In the genomic region with DNA sequence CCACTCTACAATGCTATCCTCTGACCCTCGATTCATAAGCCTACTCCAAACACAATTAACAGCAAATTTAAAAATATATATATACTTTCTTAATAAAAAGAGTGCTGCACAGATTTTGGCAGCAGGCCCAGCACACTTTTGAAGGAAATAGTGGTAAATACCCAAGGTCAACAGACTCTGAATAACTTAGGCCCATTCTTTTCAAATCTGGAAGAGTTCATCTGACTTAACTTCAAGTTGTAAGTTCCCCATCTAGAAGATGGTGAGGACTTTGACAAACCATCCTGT, we compare ENCODE assay signal across 27 mouse cellular contexts.
DNase-seq lines count a peak whose midpoint lies in the region; ATAC-seq and TF ChIP-seq lines count a peak whose summit lies in the region.
"Had no signal": no experiment of that assay in that cellular context is flagged by ENCODE, and none has a peak within 500 bp of the region (broad histone marks: within the 10 kb centered on the region; RNA-seq: fewer than 3 reads in every experiment).

No protein-coding gene starts in this region.

- H3K27me3 ChIP-seq in kidney, embryonic 15.5 days, result no peaks in the 10 kb centered on the region
- H3K27me3 ChIP-seq in lung, embryonic 16.5 days (ENCODE audit: control insufficient read depth, insufficient read depth, low read depth, low read length), result no peaks in the 10 kb centered on the region
- no peaks in the 10 kb centered on the region for H3K27me3 ChIP-seq in midbrain, postnatal 0 days (ENCODE audit: insufficient read depth, low read length)
- H3K27me3 ChIP-seq: CH12.LX; embryonic facial prominence, embryonic 12.5 days; heart, embryonic 13.5 days; intestine, embryonic 15.5 days; liver, embryonic 15.5 days; midbrain, embryonic 15.5 days; neural tube, embryonic 13.5 days had no signal

- no peak for ATAC-seq in kidney, embryonic 15.5 days (replicated peaks; ENCODE audit: low FRiP score)
- ATAC-seq in lung, embryonic 16.5 days (ENCODE audit: low read depth), result no peak
- no peak for ATAC-seq in midbrain, postnatal 0 days (ENCODE audit: low FRiP score)
- ATAC-seq: forebrain, postnatal 0 days; hindbrain, embryonic 16.5 days; intestine, embryonic 15.5 days; midbrain, embryonic 15.5 days had no signal

- peaks cover 21% of the 10 kb centered on the region for H3K4me1 ChIP-seq in kidney, embryonic 15.5 days
- H3K4me1 ChIP-seq in lung, embryonic 16.5 days (replicated peaks; ENCODE audit: control insufficient read depth, insufficient read depth, low read length), result peaks cover 33% of the 10 kb centered on the region
- H3K4me1 ChIP-seq in midbrain, postnatal 0 days (ENCODE audit: insufficient read depth, low read length), result no peaks in the 10 kb centered on the region

- WGBS in kidney, embryonic 15.5 days, result 52% methylated on average over 1 of the region's 1 CpGs
- whole genome bisulfite sequencing in lung, embryonic 16.5 days, result 6% methylated on average over 1 of the region's 1 CpGs
- WGBS in midbrain, postnatal 0 days, result 57% methylated on average over 1 of the region's 1 CpGs

- H3K4me3 ChIP-seq in gastrocnemius, adult 2 months, result no peak overlapping the region
- no peak overlapping the region for H3K4me3 ChIP-seq in kidney, embryonic 15.5 days (replicated peaks)
- H3K4me3 ChIP-seq in lung, embryonic 16.5 days (ENCODE audit: low read length), result no peak overlapping the region
- H3K4me3 ChIP-seq in midbrain, postnatal 0 days (ENCODE audit: low read depth, low read length), result no peak overlapping the region
- H3K4me3 ChIP-seq: embryonic facial prominence, embryonic 12.5 days; heart, embryonic 13.5 days; hindbrain, embryonic 10.5 days; intestine, embryonic 15.5 days; limb, embryonic 10.5 days; liver, embryonic 15.5 days; midbrain, embryonic 15.5 days; myocyte; neural tube, embryonic 13.5 days had no signal

- peak overlapping the region; percentile 10; the same call in 1 of the 2 replicates for H3K27ac ChIP-seq in gastrocnemius, adult 2 months
- H3K27ac ChIP-seq in kidney, embryonic 15.5 days, result peak overlapping the region; percentile 45; the same call in 1 of the 2 replicates
- H3K27ac ChIP-seq in lung, embryonic 16.5 days (ENCODE audit: low read length), result peak overlapping the region; percentile 73
- no peak overlapping the region for H3K27ac ChIP-seq in midbrain, postnatal 0 days (ENCODE audit: low read depth, low read length)
- H3K27ac ChIP-seq: embryonic facial prominence, embryonic 12.5 days; hindbrain, embryonic 10.5 days; intestine, embryonic 15.5 days; limb, embryonic 10.5 days; liver, embryonic 15.5 days; macrophage had no signal

- no peaks in the 10 kb centered on the region for H3K36me3 ChIP-seq in kidney, embryonic 15.5 days
- no peaks in the 10 kb centered on the region for H3K36me3 ChIP-seq in lung, embryonic 16.5 days (ENCODE audit: control insufficient read depth, insufficient read depth, low read length)
- H3K36me3 ChIP-seq in midbrain, postnatal 0 days (ENCODE audit: insufficient read depth, low read length), result no peaks in the 10 kb centered on the region
- H3K36me3 ChIP-seq: embryonic facial prominence, embryonic 12.5 days; G1E; hindbrain, embryonic 10.5 days; intestine, embryonic 15.5 days; limb, embryonic 10.5 days; liver, embryonic 15.5 days; midbrain, embryonic 15.5 days; neural tube, embryonic 13.5 days had no signal

- H3K9ac ChIP-seq in kidney, embryonic 15.5 days, result no peak overlapping the region
- H3K9ac ChIP-seq in lung, embryonic 16.5 days (ENCODE audit: low read length), result no peak overlapping the region
- no peak overlapping the region for H3K9ac ChIP-seq in midbrain, postnatal 0 days (replicated peaks; ENCODE audit: low read length, poor library complexity, severe bottlenecking)
- H3K9ac ChIP-seq: embryonic facial prominence, embryonic 12.5 days; forebrain, postnatal 0 days; intestine, embryonic 15.5 days; liver, embryonic 15.5 days; midbrain, embryonic 15.5 days; neural tube, embryonic 13.5 days had no signal

- no peaks in the 10 kb centered on the region for H3K9me3 ChIP-seq in kidney, embryonic 15.5 days (replicated peaks)
- H3K9me3 ChIP-seq in lung, embryonic 16.5 days (ENCODE audit: control insufficient read depth, low read length), result no peaks in the 10 kb centered on the region
- no peaks in the 10 kb centered on the region for H3K9me3 ChIP-seq in midbrain, postnatal 0 days (ENCODE audit: low read length)
- H3K9me3 ChIP-seq: embryonic facial prominence, embryonic 12.5 days; heart, embryonic 13.5 days; hindbrain, embryonic 10.5 days; intestine, embryonic 15.5 days; limb, embryonic 10.5 days; liver, embryonic 15.5 days; midbrain, embryonic 15.5 days; neural tube, embryonic 13.5 days had no signal

- intact Hi-C loops in gastrocnemius, adult 2 months (cut with DNase I), result no loop called here

- TF ChIP-seq CTCF in gastrocnemius, adult 2 months (IDR thresholded peaks at IDR 0.05), result no peak
- TF ChIP-seq CTCF in midbrain, postnatal 0 days (IDR thresholded peaks at IDR 0.05), result no peak

- DNase-seq in gastrocnemius, adult 2 months, result no peak
- no peak for DNase-seq in gastrocnemius, postnatal 25 days
- no peak for DNase-seq in kidney, adult 9 months
- no peak for DNase-seq in lung, postnatal 10 days
- no peak for DNase-seq in midbrain, postnatal 0 days (ENCODE audit: low spot score)
- DNase-seq: B cell, adult 2 months; forebrain, postnatal 0 days; liver; retina, postnatal 1 day; right cerebral cortex, postnatal 25 days; spleen, adult 18-20 months; thymus, postnatal 36 days had no signal

- no peak overlapping the region for H3K4me2 ChIP-seq in kidney, embryonic 15.5 days
- H3K4me2 ChIP-seq in lung, embryonic 16.5 days (ENCODE audit: low read depth, low read length), result no peak overlapping the region
- H3K4me2 ChIP-seq in midbrain, postnatal 0 days (ENCODE audit: low read depth, low read length, poor library complexity, severe bottlenecking), result no peak overlapping the region
- H3K4me2 ChIP-seq: embryonic facial prominence, embryonic 12.5 days; heart, embryonic 13.5 days; intestine, embryonic 15.5 days; liver, embryonic 15.5 days; midbrain, embryonic 15.5 days; neural tube, embryonic 13.5 days had no signal
